Mouse (Mus musculus) kidney, embryonic 16.5 days (tissue): Measurements from ENCODE around the gene AA986860. TPM values are rescaled to one million over a fixed set of nuclear protein-coding genes. Genes with fewer than 3 reads are reported as not detected.

ENCODE experiments used
- ATAC-seq: fragments of 200-750 bp; cut with Nextera tagmentation; 2 replicates; pipeline ENCODE4 v1.8.0; 2017; ENCODE audit warnings: moderate TSS enrichment; ENCODE audit not compliant: low FRiP score, low TSS enrichment
- H3K27ac ChIP-seq: fragments of 300-500 bp; sonication (generic); 2 replicates; pipeline ENCODE4 v1.5.1; 2014; ENCODE audit warnings: low read length
- H3K27me3 ChIP-seq: fragments of 300-500 bp; sonication (generic); 2 replicates; pipeline ENCODE4 v1.6.1; 2014; ENCODE audit warnings: low read length, control low read depth, mixed read lengths; ENCODE audit not compliant: insufficient read depth
- H3K36me3 ChIP-seq: fragments of 300-500 bp; sonication (generic); 2 replicates; pipeline ENCODE4 v1.6.1; 2014; ENCODE audit warnings: low read length, control low read depth, mixed read lengths; ENCODE audit not compliant: insufficient read depth
- H3K4me1 ChIP-seq: fragments of 300-500 bp; sonication (generic); 2 replicates; pipeline ENCODE4 v1.6.1; 2014; ENCODE audit warnings: low read length, control low read depth, mixed read lengths; ENCODE audit not compliant: insufficient read depth
- H3K4me2 ChIP-seq: fragments of 300-500 bp; sonication (generic); replicated peaks from 2 replicates; pipeline ENCODE4 v1.6.1; 2014; ENCODE audit warnings: low read depth, low read length
- H3K4me3 ChIP-seq: fragments of 300-500 bp; sonication (generic); 2 replicates; pipeline ENCODE4 v1.5.1; 2014; ENCODE audit warnings: mild to moderate bottlenecking, low read length
- H3K9ac ChIP-seq: fragments of 300-500 bp; sonication (generic); replicated peaks from 2 replicates; pipeline ENCODE4 v1.6.1; 2014; ENCODE audit warnings: low read length
- H3K9me3 ChIP-seq: fragments of 300-500 bp; sonication (generic); 2 replicates; pipeline ENCODE4 v1.6.1; 2016; ENCODE audit warnings: low read length, control low read depth
- whole genome bisulfite sequencing: fragments of 180-500 bp; shearing (Covaris S2); extraction: QIAGEN DNeasy Blood & Tissue Kit; methylation state at CpG from one replicate; pipeline ENCODE4 v1.1.7; 2014; 5-methylcytosine and 5-hydroxymethylcytosine counted together
- polyA plus RNA-seq: library from polyadenylated mRNA; unstranded; fragments of >200 nt; fragmentation: Nextera tagmentation; extraction: Ambion mirVana; gene quantifications from 2 replicates; pipeline ENCODE4 v1.2.1, GENCODE M21; 2015

Gene AA986860
- polyA plus RNA-seq, 1 experiment from 2014 or later: 16.1 TPM

- Histone ChIP-seq H3K27me3 (no peaks in the 10 kb centered on the region), H3K4me1 (peaks cover 37% of the 10 kb centered on the region), H3K4me3 (peak overlapping the region; percentile 7), H3K9ac (no peak overlapping the region), H3K27ac (peak overlapping the region; percentile 91), H3K36me3 (no peaks in the 10 kb centered on the region), H3K9me3 (no peaks in the 10 kb centered on the region), H3K4me2 (peak overlapping the region; percentile 35)
- peak; percentile 81 for ATAC-seq
- WGBS: 75% methylated on average over 4 of the region's 4 CpGs
Observed at GRCm38 (mm10) chr1:130733671-130734070, 1.9 kb downstream of the AA986860 start.

- peak overlapping the region; percentile 91 for H3K27ac ChIP-seq
- H3K4me2 ChIP-seq: peak overlapping the region; percentile 35
- no peaks in the 10 kb centered on the region for H3K36me3 ChIP-seq
- no peaks in the 10 kb centered on the region for H3K9me3 ChIP-seq
- peaks cover 37% of the 10 kb centered on the region for H3K4me1 ChIP-seq
- H3K4me3 ChIP-seq: 0 out of 2 replicates have a peak overlapping the region, but pooled peaks have one; percentile 6
- ATAC-seq: no peak
- 53% methylated on average over 5 of the region's 5 CpGs for WGBS
- 0 out of 2 replicates have a peak overlapping the region, but pooled peaks have one; percentile 8 for H3K9ac ChIP-seq
- H3K27me3 ChIP-seq: no peaks in the 10 kb centered on the region
Observed at GRCm38 (mm10) chr1:130734452-130734851, 2.7 kb downstream of the AA986860 start.

- Histone ChIP-seq H3K27me3 (no peaks in the 10 kb centered on the region), H3K27ac (peak overlapping the region; percentile 91), H3K4me1 (peaks cover 37% of the 10 kb centered on the region), H3K4me3 (no peak overlapping the region), H3K4me2 (peak overlapping the region; percentile 35), H3K9me3 (no peaks in the 10 kb centered on the region), H3K36me3 (no peaks in the 10 kb centered on the region), H3K9ac (no peak overlapping the region)
- ATAC-seq: no peak
- 56% methylated on average over 8 of the region's 8 CpGs for WGBS
Observed at GRCm38 (mm10) chr1:130734852-130735251, 3.1 kb downstream of the AA986860 start.

GRCm38 (mm10) chr1:130737411-130737881 lies 5.7 kb downstream of the AA986860 start:
- WGBS: 37% methylated on average over 11 of the region's 11 CpGs
- ATAC-seq: no peak
- no peaks in the 10 kb centered on the region for H3K36me3 ChIP-seq
- H3K9ac ChIP-seq: no peak overlapping the region
- no peak overlapping the region for H3K4me2 ChIP-seq
- no peaks in the 10 kb centered on the region for H3K9me3 ChIP-seq
- H3K27me3 ChIP-seq: no peaks in the 10 kb centered on the region
- no peak overlapping the region for H3K27ac ChIP-seq
- peaks cover 27% of the 10 kb centered on the region for H3K4me1 ChIP-seq
- no peak overlapping the region for H3K4me3 ChIP-seq

- Histone ChIP-seq H3K4me2 (no peak overlapping the region), H3K27ac (no peak overlapping the region)
- WGBS: 90% methylated on average over 7 of the region's 7 CpGs
Observed at GRCm38 (mm10) chr1:130737916-130738315, 6.1 kb downstream of the AA986860 start.

GRCm38 (mm10) chr1:130738551-130739106 lies 6.9 kb downstream of the AA986860 start:
- ATAC-seq: no peak
- Histone ChIP-seq H3K27me3 (no peaks in the 10 kb centered on the region), H3K4me2 (no peak overlapping the region), H3K9ac (no peak overlapping the region), H3K4me1 (peaks cover 21% of the 10 kb centered on the region), H3K4me3 (no peak overlapping the region), H3K27ac (no peak overlapping the region), H3K9me3 (no peaks in the 10 kb centered on the region), H3K36me3 (no peaks in the 10 kb centered on the region; the same call in 1 of the 2 replicates)
- 63% methylated on average over 3 of the region's 3 CpGs for WGBS

More at GRCm38 (mm10) chr1:130737916-130738315, 6.1 kb downstream of the AA986860 start:
- no peaks in the 10 kb centered on the region for H3K9me3 ChIP-seq
- H3K4me3 ChIP-seq: no peak overlapping the region
- H3K9ac ChIP-seq: no peak overlapping the region
- ATAC-seq: no peak
- H3K4me1 ChIP-seq: peaks cover 27% of the 10 kb centered on the region
- no peaks in the 10 kb centered on the region; the same call in 1 of the 2 replicates for H3K36me3 ChIP-seq
- H3K27me3 ChIP-seq: no peaks in the 10 kb centered on the region

- ATAC-seq: no peak
- no peak overlapping the region for H3K4me3 ChIP-seq
- H3K4me1 ChIP-seq: peaks cover 14% of the 10 kb centered on the region
- no peaks in the 10 kb centered on the region; the same call in 1 of the 2 replicates for H3K36me3 ChIP-seq
- no peak overlapping the region for H3K27ac ChIP-seq
- no peaks in the 10 kb centered on the region for H3K27me3 ChIP-seq
- no peak overlapping the region for H3K4me2 ChIP-seq
- H3K9me3 ChIP-seq: no peaks in the 10 kb centered on the region
- 60% methylated on average over 3 of the region's 3 CpGs for WGBS
- no peak overlapping the region for H3K9ac ChIP-seq
Observed at GRCm38 (mm10) chr1:130739636-130740035, 7.9 kb downstream of the AA986860 start.

GRCm38 (mm10) chr1:130740227-130740648 lies 8.5 kb downstream of the AA986860 start:
- WGBS: 65% methylated on average over 4 of the region's 4 CpGs
- peaks cover 8% of the 10 kb centered on the region for H3K4me1 ChIP-seq
- H3K27me3 ChIP-seq: no peaks in the 10 kb centered on the region
- H3K9ac ChIP-seq: no peak overlapping the region
- H3K4me3 ChIP-seq: no peak overlapping the region
- H3K9me3 ChIP-seq: no peaks in the 10 kb centered on the region
- no peak overlapping the region for H3K27ac ChIP-seq
- ATAC-seq: no peak
- H3K4me2 ChIP-seq: no peak overlapping the region
- H3K36me3 ChIP-seq: no peaks in the 10 kb centered on the region; the same call in 1 of the 2 replicates

GRCm38 (mm10) chr1:130740781-130741720 lies 9.3 kb downstream of the AA986860 start:
- Histone ChIP-seq H3K4me3 (no peak overlapping the region), H3K27me3 (no peaks in the 10 kb centered on the region), H3K27ac (no peak overlapping the region), H3K4me1 (no peaks in the 10 kb centered on the region), H3K36me3 (no peaks in the 10 kb centered on the region; the same call in 1 of the 2 replicates), H3K9me3 (no peaks in the 10 kb centered on the region), H3K9ac (0 out of 2 replicates have a peak overlapping the region, but pooled peaks have one; percentile 6), H3K4me2 (no peak overlapping the region)
- peak; percentile 39; the same call in 1 of the 2 replicates for ATAC-seq
- 62% methylated on average over 15 of the region's 15 CpGs for WGBS
